Mouse (Mus musculus) heart, adult 18-20 months (tissue): ENCODE data around the gene Ackr4. TPM values are rescaled to one million over a fixed set of nuclear protein-coding genes. Genes with fewer than 3 reads are reported as not detected.

Experiments
- DNase-seq, 2 experiments: peaks; one replicate each; pipeline ENCODE4 v3.0.0; 2021 to 2022; ENCODE audit warnings: mixed read lengths in 1 of 2
- total RNA-seq, 2 experiments: library from RNA; stranded (reverse); gene quantifications; 2 replicates each; pipeline ENCODE4 v1.2.3; 2021

The Ackr4 gene
- total RNA-seq, 2 experiments from 2014 or later, result 1.8 to 1.9 TPM

DNA sequence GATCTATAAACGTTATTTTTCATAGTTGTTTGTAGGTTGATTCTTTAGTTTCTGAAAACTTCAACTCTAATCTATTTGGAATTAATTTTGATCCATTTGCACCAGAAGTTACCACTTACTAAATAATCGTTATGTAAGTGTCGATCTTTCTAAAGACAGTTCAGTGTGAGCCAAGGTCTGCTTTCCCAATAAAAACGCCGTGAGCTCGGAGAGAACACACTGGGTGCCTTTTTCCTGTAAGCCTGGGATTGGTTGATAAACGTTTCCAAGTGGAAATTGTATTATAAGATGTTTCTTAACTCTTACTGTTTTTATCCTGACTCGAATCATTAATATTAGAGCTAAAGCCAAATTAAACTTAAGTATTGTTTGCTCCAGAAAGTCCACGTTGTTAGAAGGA lies 19.8 kb downstream of the Ackr4 start:
- DNase-seq, result no peak

DNA sequence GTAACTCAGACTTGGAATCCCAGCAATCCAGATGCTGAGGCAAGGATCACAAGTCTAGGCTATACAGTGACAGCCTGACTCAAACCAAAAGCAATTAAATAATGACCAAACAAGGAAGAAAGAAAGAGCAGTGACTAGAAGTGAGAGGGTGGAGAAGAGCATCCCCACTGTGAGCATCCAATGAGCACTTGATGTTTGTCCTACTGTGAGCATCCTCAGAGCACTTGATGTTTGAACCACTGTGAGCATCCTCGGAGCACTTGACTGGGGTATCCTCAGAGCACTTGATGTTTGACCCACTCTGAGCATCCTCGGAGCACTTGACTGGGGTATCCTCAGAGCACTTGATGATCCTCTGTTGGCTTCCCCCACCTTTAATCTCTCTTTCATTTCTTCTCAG lies 21.7 kb downstream of the Ackr4 start:
- no peak for DNase-seq

DNA sequence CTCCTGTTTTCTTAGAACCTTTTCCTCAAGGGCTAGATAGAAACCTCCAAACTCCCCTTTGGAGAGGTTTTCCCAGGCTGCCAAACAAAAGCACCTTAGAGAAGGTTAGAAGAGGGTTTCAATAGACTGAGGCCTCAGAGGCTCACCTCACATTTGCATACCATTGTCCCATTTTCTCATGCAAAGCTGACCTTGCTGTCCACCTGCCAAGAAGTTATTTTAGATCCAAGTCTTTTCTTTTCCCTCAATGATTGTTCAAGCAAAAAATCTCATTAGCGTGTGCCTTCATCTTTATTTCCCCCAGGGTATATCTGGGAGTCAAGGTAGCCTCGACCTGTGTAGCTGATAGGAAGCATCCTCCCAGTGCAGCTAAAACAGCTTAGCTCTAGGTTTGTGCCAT lies 23.8 kb downstream of the Ackr4 start:
- DNase-seq, result no peak

DNA sequence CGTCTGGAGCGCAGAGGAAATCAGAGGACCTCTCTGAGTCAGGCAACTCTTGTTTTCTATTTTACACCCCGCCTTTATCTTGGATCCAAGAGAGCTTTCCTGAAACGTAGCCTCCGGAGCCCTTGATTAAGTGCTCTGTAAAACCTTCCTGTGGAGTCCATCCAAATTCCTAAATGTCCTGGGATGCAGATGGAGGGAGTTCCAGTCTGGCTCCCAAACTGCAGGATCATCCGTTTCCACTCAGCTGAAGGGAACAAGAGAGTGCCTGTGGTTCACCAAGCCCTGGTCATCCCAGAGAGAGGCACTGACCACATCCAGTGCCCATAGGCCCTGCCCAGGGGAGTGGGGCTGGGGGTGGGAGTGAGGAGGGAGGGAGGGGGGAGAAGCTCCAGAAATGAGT lies 24.4 kb downstream of the Ackr4 start:
- peak; percentile 48 to 64 for DNase-seq

DNA sequence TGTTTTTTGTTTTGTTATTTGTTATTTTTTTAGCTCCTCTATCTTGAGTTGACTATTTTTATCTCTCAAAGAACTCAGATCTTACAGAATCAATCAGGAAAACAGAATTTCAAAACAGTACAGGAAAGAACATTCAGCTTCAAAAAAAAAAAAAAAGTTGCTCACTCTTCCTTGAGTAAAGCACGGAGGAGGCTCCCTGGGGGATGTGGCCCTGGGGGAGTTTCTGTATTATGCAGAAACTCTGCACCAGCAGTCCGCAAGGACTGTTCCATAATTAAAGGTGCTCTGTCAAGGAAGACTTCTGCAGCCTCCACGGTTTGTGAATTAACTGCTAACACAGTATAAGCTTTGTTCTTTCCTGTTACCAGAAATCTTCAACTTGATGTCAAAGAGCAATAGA lies 25.3 kb downstream of the Ackr4 start:
- DNase-seq, result peak in 1 of 2 experiments; percentile 28

DNA sequence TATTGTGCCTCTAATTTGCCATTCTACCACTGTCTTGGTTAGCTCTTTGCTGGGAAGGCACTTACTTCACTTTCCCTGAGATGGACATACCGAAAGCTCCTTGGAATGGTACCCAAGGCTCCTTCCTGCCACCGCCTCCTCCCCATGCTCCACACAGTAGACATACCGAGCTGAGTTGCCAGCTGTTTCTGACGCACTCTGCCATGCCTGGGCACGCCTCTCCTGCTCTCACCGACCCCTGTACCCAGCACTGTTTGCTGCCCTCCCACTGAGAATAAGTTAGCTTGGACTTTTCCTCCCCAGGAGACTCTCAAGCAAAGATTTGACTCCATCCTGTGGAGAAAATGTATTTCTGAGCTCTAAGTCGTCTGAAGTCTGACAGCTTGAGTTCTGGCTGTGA lies 25.9 kb downstream of the Ackr4 start:
- no peak for DNase-seq

DNA sequence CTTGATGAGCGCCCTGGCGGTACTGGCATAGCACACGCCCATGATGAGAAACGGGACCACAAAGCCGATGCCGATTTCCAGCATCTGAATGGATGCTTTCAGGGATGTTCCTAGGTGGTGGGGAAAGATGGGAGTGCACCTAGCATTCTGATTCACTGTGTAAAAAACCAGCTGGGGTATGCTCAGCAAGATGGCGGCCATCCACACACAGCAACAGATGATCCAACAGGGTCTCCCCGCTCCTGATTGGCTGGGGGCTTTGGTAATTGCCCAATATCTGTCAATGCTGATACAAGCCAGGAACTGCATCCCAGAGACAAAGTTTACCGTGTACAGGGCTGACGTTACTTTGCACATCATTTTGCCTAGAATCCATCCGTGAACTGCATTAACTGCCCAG lies 27.7 kb downstream of the Ackr4 start:
- no peak for DNase-seq

DNA sequence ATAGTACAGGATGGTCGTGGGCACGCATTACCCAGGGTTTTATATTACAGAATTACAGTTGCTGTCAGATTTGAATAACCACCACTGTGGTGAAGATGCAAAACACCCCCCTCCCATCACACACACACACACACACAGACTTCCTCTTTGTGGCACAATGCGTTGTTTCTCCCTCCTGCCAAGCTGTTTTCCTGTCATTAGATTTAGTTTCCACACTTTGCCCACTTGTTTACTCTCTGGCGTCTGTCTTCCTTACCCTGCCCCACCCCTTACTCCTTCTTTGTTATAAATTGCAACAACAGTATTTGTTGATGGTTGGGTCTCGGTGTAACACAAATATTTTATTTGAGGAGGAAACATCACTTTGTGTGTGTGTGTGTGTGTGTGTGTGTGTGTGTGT lies 28.5 kb downstream of the Ackr4 start:
- no peak for DNase-seq

DNA sequence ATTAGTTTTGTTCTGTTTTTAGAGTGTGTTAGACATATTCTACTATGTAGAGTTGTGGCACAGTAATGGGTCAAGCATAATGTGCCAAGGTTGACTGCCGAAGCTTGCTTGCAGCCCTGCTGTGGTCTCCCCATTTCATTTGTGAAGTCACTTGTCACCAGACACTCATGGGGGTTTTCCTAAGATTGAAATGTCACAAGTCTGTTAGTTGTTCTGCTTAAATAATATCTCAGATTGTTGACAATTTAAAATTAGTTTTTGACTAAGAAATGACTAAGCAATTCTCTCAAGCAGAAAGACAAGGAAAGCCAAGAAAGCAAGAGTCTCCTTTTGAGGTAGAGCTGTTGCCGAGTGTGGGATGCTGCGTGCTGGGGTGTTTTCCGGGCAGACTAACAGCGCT lies 33.8 kb downstream of the Ackr4 start:
- no peak for DNase-seq

DNA sequence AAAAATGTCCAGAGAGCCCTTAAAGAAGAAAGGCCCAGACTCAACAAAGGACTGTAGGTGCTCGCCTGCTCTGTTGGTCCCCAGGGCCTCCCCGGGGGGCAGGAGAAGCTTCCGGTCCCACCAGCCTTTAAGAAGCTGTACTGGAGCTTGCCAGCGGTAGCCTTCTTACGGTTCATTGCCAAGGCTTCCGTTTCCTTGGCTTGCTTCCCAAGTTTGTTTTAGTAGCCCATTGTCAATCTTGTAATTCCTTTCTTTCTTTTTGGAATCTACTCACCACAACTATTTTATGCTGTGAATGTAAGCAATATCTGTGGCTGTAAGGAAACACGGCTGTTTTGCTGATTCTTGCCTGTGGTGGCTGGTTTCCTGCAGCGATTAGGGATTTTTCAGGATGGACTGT lies 38.2 kb downstream of the Ackr4 start:
- DNase-seq, result peak; percentile 61 to 62

DNA sequence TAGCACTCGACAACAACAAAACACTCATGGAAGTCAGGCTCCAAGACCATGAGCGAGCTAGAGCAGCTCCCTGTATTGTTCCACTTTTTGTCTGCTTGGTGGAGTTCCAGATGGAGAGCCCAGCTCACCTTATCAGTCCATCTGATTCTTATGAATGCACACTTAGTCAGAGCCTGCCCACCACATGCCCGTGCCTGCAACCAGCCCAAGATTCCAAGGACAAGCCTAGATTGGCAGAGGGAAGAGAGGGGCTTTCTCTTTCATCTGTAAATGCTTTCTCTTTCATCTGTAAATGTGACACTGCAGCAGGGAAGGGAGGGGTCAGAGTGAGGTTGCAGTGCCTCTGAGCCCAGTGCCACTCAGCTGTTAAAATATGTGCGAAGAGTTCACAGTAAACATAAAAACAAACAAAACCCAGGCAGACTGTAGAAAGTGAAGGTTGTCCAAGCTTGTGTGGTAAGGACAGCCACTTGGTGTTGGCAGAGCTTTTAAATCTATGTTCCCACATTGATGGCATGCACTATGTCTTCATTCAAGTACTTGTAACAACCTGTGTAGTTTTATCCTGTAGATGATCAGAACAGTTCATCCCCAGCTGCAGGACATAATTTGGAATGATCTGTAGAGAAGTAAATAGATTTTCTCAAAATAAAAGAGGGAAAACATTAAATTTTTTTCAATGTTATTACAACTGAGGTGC lies 40.9 kb downstream of the Ackr4 start:
- no peak for DNase-seq

DNA sequence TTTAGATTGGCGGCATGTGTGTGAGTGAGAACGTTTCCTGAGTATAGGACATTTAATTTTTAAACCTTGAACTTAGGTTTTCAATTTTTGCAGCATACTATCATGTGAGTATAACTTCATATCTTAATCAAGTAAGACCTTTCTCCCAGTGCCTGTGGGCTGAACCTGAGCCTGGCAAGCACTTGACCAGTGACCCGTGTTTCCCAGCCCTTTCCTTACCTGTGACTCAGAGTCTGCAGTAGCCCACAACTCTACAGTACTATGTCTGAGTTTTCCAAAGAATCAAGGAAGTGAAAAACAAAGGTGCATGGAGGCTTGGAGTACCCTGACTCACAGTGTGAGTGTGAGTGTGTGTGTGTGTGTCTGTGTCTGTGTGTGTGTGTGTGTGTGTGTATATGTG lies 46.7 kb downstream of the Ackr4 start:
- no peak for DNase-seq

DNA sequence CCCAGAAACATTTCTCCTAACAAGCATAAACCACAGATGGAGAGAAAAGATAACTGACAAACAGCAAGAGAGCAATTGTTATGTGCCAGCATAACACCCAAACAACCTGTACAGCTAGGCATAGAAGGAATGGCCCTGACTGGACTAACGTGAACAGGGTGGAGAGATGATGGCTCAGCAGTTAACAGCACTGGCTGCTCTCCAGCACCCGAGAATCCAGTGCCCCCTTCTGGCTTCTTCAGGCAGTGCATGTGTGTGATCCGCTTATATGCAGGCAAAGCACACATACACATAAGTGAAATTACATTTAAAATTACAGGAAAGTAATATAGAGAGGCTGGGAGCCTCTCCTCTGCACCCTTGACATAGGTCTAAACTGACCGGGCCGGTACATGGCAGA lies 47.4 kb downstream of the Ackr4 start:
- peak in 1 of 2 experiments; percentile 53 for DNase-seq

DNA sequence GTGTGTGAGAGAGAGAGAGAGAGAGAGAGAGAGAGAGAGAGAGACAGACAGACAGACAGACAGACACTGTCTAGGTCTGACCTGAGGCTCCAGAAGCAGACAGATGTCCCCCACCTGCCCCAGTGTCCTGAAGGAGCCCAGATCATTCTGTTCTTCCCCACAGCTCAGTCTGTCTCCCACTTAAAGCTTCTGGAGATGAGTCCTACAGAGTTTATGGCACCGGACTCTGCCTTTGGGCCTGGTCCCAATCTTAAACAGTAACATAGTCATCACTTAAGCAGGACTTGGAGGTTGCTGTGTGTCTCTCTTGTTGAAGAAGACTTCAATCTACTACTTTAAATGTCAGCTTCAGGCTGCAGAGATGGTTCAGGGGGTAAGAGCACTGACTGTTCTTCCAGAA lies 48.0 kb downstream of the Ackr4 start:
- no peak for DNase-seq

DNA sequence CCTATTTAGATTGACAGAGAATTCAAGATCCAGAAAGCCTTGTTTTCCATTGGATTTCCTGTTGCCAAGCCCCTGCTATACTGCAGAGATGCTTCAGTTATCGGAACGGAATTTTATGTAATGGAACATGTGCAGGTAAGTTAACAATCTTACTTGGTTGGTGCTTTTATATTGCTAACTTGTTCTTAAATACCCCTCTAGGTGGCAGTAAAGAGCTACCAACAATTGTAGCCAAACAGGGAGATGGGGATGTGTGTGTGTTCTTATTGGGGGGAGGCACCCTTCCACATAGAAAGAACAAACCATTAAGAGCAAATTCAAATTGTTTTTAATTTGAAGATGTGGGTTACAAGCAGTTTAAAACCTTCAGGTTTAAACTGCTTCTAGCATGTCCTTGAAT lies 50.9 kb downstream of the Ackr4 start:
- peak in 1 of 2 experiments; percentile 35 for DNase-seq

DNA sequence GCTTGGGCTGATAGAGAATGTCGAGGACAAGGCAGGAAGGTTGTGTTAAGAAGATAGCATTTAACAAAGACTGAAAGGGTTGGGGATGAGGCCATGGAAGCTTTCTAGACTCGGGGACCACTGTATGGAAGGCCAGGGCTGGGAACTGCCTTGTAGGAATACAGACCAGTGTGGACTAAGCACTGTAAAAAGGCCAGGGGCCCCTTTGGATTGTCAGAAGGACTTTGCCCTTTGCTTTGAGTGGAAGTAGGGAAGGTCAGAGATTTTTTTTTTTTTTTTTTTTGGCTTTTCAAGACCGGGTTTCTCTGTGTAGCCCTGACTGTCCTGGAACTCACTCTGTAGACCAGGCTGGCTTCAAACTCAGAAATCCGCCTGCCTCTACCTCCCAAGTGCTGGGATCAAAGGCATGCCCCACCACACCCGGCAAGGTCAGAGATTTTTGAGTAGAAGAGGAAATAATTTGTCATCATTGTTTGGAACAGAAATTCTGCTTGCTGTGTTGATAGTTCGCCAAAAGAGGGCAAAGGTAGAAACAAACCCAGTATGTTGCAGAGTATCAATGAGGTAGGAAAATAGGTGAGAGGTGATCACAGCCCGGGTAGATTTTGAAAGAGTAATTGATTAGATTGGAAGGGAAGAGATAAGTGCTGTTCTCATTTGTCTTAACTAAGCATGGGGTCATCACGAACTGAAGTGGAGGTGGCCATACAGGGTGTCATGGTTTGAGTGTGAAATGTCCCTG lies 55.7 kb downstream of the Ackr4 start:
- no peak for DNase-seq

DNA sequence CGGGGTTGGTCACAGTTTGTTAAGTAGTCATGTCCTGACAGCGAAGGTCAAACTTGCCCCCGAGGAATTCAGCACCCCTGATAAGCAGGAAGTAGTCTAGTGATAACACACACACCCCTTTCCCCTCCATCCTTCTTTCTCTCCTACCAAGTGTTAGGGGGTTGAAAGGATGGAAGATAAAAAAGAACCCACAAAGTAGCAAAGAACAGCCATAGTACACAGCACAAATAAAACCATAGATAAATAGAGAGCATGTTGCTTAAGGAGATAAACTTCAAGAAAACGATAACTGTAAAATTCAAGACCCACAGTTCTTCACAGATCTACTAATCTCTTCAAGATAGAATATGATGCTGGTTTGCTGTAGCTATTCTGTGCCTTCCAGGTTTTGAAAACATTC lies 56.5 kb downstream of the Ackr4 start:
- no peak for DNase-seq

DNA sequence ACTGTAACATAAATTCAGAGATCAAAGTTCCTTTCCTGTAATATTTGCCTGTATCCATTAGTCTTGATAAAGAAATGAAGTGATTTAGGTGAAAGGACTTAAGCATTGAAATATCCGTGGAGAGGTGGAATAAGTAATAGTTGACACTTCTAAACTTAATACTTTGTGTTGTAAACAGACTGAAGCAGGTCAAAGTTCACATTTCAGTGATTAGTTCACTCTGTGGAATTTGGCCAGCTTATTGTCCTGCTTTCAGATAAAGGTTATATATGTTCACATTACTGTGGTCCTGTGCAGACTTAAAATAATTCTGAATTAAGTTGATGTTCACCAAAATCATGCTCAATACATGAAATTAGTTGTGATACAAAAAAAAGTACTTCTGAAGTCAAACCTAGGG lies 62.2 kb downstream of the Ackr4 start:
- no peak for DNase-seq

DNA sequence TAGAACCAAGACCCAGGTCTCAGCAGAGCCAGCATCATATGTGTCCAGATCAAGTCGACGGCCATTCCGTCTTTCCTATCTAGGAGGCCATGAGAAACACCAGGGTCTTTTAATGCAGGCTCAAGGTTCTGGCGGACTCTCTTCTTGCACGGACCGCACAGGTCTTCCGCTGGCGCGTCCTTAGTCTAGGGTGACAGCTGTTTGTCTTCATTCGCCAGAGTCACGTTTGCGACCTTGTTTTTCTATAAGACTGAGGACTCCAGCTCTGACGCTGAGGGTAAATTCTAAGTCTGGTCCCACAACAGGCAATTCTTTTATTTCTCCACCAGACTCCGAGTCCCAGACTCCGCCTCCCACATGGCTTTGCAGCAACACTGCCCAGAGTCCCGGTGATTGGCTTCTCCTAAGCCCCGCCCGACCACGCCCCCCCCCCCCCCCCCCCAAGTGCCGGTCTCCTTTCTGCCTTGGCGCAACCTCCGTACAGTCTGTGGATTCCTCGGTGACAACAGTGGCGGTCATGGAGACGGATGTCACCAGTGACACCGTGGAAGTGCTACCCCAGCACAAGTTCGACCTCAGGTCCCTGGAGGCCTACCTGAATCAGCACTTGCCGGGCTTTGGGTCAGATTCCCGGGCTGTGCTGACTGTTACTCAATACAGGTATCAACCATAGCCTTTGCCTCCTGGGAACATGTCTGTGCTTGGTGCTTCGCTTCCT lies 63.3 kb downstream of the Ackr4 start, which contains the start of gene Acad11:
Gene Acad11 (plus strand): TSS at position 134 of the 718 bp plus-strand sequence.
- DNase-seq, result peak; percentile 90 to 94

DNA sequence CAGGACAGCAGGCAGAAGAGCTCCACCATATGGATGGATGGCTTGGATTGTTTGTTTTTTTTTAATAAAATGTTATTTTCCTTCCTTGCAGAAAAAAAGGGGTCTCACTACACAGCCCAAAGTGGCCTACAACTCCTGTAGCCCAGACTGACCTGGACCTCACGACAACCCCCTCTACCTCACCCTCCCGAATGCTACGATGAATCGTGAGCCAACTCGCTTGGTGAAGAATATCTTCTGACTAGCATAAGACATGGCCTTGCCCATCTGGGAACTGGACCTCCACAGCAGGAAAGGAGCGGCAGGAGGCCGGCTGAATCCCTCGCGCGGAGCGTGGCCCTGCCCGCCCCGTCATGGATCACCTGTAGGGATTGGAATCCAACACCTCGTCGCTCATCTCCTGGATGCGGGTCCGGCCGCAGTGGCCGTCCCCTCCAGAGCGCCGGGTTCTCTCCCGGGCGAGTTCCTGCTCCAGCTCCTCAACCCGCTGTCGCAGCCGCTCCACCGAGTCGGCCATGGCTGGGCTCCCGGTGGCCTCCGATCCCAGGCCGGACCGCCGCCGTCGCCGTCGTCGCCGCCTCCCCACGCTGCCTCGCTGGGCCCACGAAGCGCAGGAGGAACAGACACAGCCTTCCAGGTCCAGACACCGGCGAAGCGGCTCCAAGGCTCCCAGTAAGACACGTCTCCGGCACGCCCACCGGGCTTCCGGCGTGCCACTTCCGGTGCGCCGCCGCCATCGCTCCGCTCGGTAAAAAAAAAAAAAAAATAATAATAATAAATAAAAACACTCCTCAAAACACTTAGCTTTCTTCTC lies 64.1 kb downstream of the Ackr4 start, which contains the start of gene Uba5:
Gene Uba5 (minus strand): TSS at position 705 of the 814 bp plus-strand sequence.
- peak; percentile 16 to 70 for DNase-seq

DNA sequence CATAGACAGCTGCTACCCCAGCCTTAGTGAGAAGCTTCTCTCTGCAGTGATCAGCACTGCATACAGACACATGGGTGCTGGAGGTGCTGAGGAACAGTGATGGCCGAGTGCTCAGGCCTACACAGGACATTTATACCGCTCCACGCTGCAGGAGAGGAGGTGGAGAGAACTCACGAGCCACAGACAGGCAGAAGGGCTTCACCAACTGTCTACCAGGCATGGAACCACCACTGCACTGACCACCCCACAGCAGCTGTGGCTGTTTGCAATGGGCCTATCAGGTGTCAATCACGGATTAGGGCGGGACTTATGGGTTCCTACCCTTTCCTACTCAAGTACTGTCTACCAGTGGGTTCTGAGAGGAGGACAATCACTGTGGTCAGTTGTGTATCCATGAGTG lies 75.7 kb downstream of the Ackr4 start:
- DNase-seq, result no peak

DNA sequence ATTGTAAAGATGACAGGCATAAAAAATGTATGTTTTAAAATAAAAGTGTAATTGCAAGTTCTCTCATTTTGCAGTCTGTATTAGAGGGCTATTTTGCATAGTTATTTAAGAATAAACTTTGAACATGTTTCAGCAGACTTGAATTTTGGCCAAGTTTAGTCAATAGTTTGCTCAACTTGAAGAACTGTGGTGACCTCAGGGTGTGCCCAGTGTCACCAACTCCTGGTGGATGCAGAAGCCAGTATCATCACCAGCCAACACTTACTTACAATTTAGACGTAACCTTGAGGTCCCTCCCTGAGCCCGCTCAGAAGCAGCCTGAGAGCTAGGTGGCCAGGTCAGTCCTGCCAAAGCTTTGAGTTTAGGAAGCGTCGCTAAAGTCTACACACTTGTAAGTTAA lies 83.1 kb downstream of the Ackr4 start:
- no peak for DNase-seq
